Mouse (Mus musculus) embryo, embryonic 10 days (tissue): ENCODE data around the gene Ntf5.
"Not testable (repeated sequence)": the region's sequence is repeated elsewhere in the genome, so short reads cannot be mapped to it uniquely, and the experiment has no call there.

Experiments
- DNase-seq: peaks from one replicate; pipeline ENCODE4 v3.0.0-alpha.2; 2015; ENCODE audit warnings: low spot score

The Ntf5 gene

DNA sequence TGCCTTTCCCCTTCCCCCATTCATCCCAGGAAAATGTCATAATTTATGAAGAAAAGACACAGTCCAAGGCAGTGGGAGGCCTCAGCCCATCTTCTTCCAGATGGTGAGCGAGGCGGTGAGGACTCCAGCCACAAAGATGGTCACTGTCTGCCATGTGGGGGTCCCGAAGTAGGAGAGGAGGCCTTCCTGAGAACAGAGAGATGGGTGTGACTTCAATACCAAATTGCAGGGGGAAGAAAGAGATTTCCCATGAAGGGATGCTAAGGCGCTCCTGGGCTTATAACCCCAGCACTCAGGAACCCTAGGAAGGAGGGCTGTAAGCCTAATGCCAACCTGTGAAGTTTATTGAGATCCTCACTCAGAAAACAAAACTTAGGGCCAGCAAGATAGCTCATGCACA lies 48.3 kb downstream of the Ntf5 start:
- DNase-seq, result no peak

DNA sequence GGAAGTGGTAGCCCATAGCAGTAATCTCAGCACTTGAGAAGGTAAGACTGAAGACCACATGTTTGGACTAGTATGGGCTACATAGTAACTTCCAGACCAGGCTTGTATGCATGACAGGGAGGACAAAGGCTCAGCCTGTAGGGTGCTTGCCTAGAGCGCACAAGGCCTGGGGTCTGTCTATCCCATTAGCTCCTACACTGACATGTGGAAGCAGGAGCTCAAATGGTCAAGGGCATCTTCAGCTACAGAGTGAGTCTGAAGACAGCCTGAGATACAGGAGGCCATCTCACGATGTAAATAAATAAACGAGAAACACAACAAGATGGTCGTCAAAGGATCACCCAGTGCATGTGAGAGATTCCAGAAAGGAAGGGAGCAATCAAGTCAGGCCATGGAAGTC lies 48.8 kb downstream of the Ntf5 start:
- DNase-seq, result no peak

DNA sequence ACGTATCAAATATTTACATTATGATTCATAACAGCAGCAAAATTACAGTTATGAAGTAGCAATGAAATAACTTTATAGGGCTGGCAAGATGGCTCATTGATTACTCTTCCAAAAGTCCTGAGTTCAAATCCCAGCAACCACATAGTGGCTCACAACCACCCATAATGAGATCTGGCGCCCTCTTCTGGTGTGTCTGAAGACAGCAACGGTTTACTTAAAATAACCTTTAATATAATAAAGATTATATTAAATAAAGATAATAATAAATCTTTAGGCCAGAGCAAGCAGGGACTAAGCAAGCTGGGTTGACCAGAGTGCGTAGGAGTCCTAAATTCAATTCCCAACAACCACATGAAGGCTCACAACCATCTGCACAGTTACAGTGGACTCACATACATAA lies 49.4 kb downstream of the Ntf5 start:
- not testable (repeated sequence) for DNase-seq

DNA sequence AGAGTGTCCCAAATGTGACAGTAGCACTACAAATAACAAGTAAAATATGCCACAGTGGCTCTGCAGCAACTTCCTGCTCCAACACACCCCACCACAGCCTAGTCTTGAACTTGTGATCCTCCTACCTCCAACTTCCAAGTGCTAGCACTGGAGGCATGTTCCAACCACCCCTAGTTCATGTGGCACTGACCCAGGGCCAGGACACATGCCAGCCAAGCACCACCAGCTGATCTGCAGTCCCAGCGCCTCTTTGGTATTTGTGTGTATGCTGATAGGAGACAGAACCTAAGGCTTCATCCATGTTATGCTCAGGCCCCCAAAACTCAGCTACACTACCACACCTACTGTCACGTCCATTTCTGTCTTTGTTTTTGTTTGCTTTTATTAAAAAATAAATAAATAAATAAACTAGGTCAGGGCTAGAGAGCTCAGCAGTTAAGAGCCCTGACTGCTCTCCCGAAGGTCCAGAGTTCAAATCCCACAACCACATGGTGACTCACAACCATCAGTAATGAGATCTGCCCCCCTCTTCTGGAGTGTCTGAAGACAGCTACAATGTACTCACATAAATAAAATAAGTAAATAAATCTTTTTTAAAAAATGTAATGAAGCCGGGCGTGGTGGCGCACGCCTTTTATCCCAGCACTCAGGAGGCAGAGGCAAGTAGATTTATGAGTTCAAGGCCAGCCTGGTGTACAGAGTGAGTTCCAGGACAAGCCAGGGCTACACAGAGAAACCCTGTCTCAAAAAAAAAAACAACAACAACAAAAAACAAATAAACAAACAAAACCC lies 50.7 kb downstream of the Ntf5 start:
- no peak for DNase-seq

DNA sequence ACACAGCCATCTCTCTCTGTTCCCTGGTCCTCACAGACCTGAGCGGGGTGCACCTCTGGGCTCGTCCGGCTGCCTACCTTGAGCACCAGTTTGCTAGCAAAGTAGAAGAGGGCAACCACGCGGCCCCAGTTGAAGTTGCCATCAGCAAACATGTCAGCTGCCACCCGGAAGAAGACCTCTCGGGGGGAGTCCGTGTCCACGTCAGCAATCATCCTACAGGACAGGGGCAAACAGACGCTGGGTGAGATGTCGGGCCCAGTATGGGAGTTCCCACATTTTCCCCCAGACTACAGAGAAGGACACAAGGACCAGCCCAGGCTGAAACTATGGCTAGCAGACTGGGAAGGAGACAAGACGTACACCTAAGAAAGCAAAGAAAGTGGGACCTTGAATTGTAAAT lies 51.6 kb downstream of the Ntf5 start:
- no peak for DNase-seq

DNA sequence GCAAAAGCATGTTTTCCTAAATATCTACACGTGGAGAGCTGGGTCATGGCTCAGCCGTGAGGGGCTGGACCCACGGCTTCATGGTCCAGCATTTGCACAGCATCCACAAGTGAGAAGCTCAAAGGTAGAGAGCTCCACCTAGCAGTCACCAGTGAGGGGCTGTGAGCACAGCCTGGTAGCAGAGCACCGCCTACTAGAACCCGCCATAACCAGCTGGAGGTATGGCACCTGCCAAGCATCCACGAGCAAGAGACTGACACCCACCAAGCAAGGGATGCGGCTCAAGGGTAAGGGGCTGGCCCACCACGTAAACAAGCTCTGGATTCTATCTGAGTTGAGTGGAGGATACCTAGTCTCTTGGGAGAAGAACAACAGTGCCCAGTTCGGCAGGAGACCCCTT lies 52.1 kb downstream of the Ntf5 start:
- no peak for DNase-seq

DNA sequence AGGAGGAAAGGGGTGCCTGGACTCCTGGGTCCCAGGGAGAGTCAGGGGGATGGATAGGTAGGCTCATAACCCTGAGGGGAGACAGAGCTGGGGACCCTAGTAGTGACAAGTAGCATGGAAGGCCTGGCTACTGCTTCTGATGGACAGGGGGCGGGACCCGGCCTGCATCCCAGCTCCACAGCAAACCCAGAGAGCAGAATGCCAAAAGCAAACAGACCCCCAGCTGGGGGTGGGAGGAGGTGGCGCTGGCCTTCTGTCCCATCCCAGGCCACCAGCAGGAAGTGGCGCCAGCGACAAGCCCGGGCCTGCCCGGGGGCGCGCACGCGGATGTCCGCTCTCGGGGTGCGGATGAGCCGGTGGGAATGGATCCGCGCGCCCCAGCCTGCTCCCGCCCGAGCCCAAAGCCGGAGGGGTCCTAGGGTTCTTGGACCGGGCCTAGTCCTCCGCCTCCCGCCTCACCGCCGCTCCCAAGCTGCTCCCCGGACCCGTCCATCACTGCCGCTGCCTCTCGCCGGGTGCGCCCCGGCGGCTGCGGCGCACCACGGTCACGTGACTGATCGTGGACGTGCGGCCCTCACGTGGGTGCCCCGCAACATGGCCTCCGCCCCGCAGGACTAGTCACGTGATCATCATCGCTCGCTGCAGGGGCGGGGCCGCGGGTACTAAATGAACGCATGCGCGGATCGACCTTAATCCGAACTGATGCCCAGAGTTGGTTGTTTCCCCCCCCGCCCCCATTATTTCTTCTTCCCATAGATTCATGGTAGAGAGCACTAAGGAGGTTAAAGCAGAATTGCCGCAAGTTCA lies 53.0 kb downstream of the Ntf5 start, which contains the start of gene Bax:
Gene Bax (minus strand): TSS at position 616 of the 807 bp plus-strand sequence.
- DNase-seq, result peak; percentile 99
